27 mouse cellular contexts compared by ENCODE assay signal in the genomic region with DNA sequence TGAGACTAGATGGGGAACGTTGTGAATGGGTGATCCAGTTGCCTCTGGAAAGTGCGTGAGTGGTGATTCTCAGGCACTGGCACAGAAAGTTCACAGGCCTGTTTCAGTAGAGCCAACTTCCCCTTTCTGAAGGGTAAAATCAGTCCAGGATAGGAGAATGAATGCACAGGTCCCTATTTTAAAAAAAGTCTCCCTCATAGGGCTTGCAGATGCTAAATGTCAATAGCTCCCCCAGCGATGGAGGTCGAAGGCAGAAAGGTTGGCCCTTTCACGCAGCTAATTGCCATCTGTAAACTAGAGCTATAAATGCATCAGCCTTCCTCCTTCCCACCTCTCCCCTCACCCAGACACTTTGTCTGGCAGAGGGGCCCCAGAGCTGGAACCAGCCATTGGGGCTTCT.
"Had no signal": no experiment of that assay in that cellular context is flagged by ENCODE, and none has a peak within 500 bp of the region (broad histone marks: within the 10 kb centered on the region; RNA-seq: fewer than 3 reads in every experiment).

No protein-coding gene starts in this region.

- H3K9me3 ChIP-seq: heart, embryonic 13.5 days; heart, embryonic 15.5 days; hindbrain, embryonic 13.5 days; hindbrain, embryonic 15.5 days; kidney, embryonic 15.5 days; limb, embryonic 13.5 days; limb, embryonic 15.5 days; liver, embryonic 15.5 days had no signal

- H3K27me3 ChIP-seq: heart, embryonic 15.5 days; hindbrain, embryonic 15.5 days; limb, embryonic 13.5 days; limb, embryonic 15.5 days; liver, embryonic 15.5 days had no signal

- H3K4me1 ChIP-seq: heart, embryonic 15.5 days; hindbrain, embryonic 15.5 days; kidney, embryonic 15.5 days; limb, embryonic 13.5 days; limb, embryonic 15.5 days had no signal

- ATAC-seq: hindbrain, postnatal 0 days; intestine, embryonic 16.5 days had no signal

- H3K4me3 ChIP-seq: heart, adult 2 months; heart, embryonic 13.5 days; heart, embryonic 15.5 days; hindbrain, embryonic 13.5 days; hindbrain, embryonic 15.5 days; kidney, embryonic 15.5 days; limb, embryonic 13.5 days; limb, embryonic 15.5 days; liver, embryonic 15.5 days had no signal

- H3K36me3 ChIP-seq: heart, embryonic 13.5 days; heart, embryonic 15.5 days; hindbrain, embryonic 13.5 days; hindbrain, embryonic 15.5 days; kidney, embryonic 15.5 days; limb, embryonic 13.5 days; limb, embryonic 15.5 days; liver, embryonic 15.5 days had no signal

- DNase-seq: gastrocnemius, postnatal 14 days; gastrocnemius, postnatal 36 days; heart, adult 11 months; heart, adult 2 months; heart, postnatal 14 days; heart, postnatal 36 days; kidney, adult 11 months; kidney, adult 2 months; kidney, adult 9 months; kidney, postnatal 14 days; kidney, postnatal 36 days; layer of hippocampus, adult 9-11 months; layer of hippocampus, postnatal 36 days; left cerebral cortex, postnatal 4 days had no signal

- H3K9ac ChIP-seq: heart, embryonic 13.5 days; heart, embryonic 15.5 days; hindbrain, embryonic 13.5 days; hindbrain, embryonic 15.5 days; kidney, embryonic 15.5 days; limb, embryonic 13.5 days; limb, embryonic 15.5 days; liver, embryonic 15.5 days had no signal

- H3K27ac ChIP-seq: heart, adult 2 months; heart, embryonic 13.5 days; heart, embryonic 15.5 days; hindbrain, embryonic 13.5 days; hindbrain, embryonic 15.5 days; hindbrain, postnatal 0 days; kidney, embryonic 15.5 days; kidney, postnatal 0 days; limb, embryonic 13.5 days; limb, embryonic 15.5 days; liver, embryonic 15.5 days had no signal

- H3K4me2 ChIP-seq: heart, embryonic 11.5 days; heart, embryonic 13.5 days; heart, embryonic 15.5 days; hindbrain, embryonic 13.5 days; hindbrain, embryonic 15.5 days; kidney, embryonic 15.5 days; limb, embryonic 13.5 days; limb, embryonic 15.5 days; liver, embryonic 11.5 days; liver, embryonic 15.5 days had no signal
